Mouse (Mus musculus) thymus, adult 2 months (tissue): ENCODE measurements around the gene Fars2. TPM values are rescaled to one million over a fixed set of nuclear protein-coding genes. Genes with fewer than 3 reads are reported as not detected.

Experiments
- DNase-seq: peaks from one replicate; pipeline ENCODE4 v3.0.0; 2021
- H3K27ac ChIP-seq: fragments of 200-500 bp; 2 replicates; pipeline ENCODE4 v1.5.1; 2012; ENCODE audit warnings: low read length, control low read depth; ENCODE audit not compliant: control insufficient read depth, insufficient read depth
- H3K27me3 ChIP-seq: fragments of 200-500 bp; 2 replicates; pipeline ENCODE4 v1.6.1; 2012; ENCODE audit warnings: mild to moderate bottlenecking, low read length, moderate library complexity, mixed read lengths; ENCODE audit not compliant: control insufficient read depth, insufficient read depth
- H3K36me3 ChIP-seq: fragments of 200-500 bp; 2 replicates; pipeline ENCODE4 v1.6.1; 2012; ENCODE audit warnings: mild to moderate bottlenecking, low read length, moderate library complexity; ENCODE audit not compliant: control insufficient read depth, insufficient read depth
- H3K4me1 ChIP-seq: fragments of 200-500 bp; replicated peaks from 2 replicates; pipeline ENCODE4 v1.6.1; 2012; ENCODE audit warnings: low read length; ENCODE audit not compliant: control insufficient read depth, insufficient read depth
- H3K4me3 ChIP-seq: fragments of 200-500 bp; 2 replicates; pipeline ENCODE4 v1.5.1; 2012; ENCODE audit warnings: mild to moderate bottlenecking, low read length, control low read depth, moderate library complexity; ENCODE audit not compliant: control insufficient read depth, insufficient read depth
- CTCF ChIP-seq: fragments of 200-500 bp; IDR thresholded peaks from 2 replicates; pipeline ENCODE4 v1.5.1; 2012; ENCODE audit warnings: mild to moderate bottlenecking, control low read depth, low read length, moderate library complexity, borderline replicate concordance; ENCODE audit not compliant: control insufficient read depth, poor library complexity, insufficient read depth; ENCODE audit errors: extremely low read depth
- POLR2A ChIP-seq: fragments of 200-500 bp; IDR thresholded peaks from 2 replicates; pipeline ENCODE4 v1.6.1; 2012; ENCODE audit warnings: mild to moderate bottlenecking, low read length, control low read depth, moderate library complexity; ENCODE audit not compliant: control insufficient read depth, poor library complexity, insufficient read depth; ENCODE audit errors: extremely low read depth
- WGBS: fragments of 180-500 bp; shearing (Covaris S2); methylation state at CpG from one replicate; pipeline ENCODE4 v1.1.7; 2018; 5-methylcytosine and 5-hydroxymethylcytosine counted together
- polyA plus RNA-seq: library from polyadenylated mRNA; depleted of rRNA; stranded (reverse); fragments of >200 nt; gene quantifications from 2 replicates; pipeline ENCODE4 v1.2.3, GENCODE M21; 2012

Fars2 gene
- polyA plus RNA-seq, 1 experiment: 47.6 TPM

GRCm38 (mm10) chr13:36469412-36470125 is 352.4 kb downstream of the Fars2 start:
- 100% methylated on average over 2 of the region's 2 CpGs for WGBS
- H3K27me3 ChIP-seq: no peaks in the 10 kb centered on the region

GRCm38 (mm10) chr13:36477648-36478047 is 360.4 kb downstream of the Fars2 start:
- Histone ChIP-seq H3K27me3 (no peaks in the 10 kb centered on the region), H3K27ac (no peak overlapping the region), H3K4me1 (no peaks in the 10 kb centered on the region), H3K4me3 (no peak overlapping the region), H3K36me3 (no peaks in the 10 kb centered on the region)
- TF ChIP-seq CTCF (no peak), POLR2A (no peak)
- WGBS: 92% methylated on average over 5 of the region's 5 CpGs
- DNase-seq: no peak

More at GRCm38 (mm10) chr13:36469412-36470125, 352.4 kb downstream of the Fars2 start:
- H3K27ac ChIP-seq: no peak overlapping the region
- DNase-seq: no peak
- H3K4me1 ChIP-seq: no peaks in the 10 kb centered on the region
- H3K4me3 ChIP-seq: no peak overlapping the region
- no peak for TF ChIP-seq POLR2A
- TF ChIP-seq CTCF: no peak
- no peaks in the 10 kb centered on the region for H3K36me3 ChIP-seq

- no peak overlapping the region for H3K4me3 ChIP-seq
- no peaks in the 10 kb centered on the region for H3K27me3 ChIP-seq
- H3K36me3 ChIP-seq: no peaks in the 10 kb centered on the region
- DNase-seq: no peak
- 97% methylated on average over 3 of the region's 3 CpGs for WGBS
- TF ChIP-seq CTCF (no peak), POLR2A (no peak)
- no peak overlapping the region for H3K27ac ChIP-seq
- H3K4me1 ChIP-seq: no peaks in the 10 kb centered on the region
These were observed 361.0 kb downstream of the Fars2 start for GRCm38 (mm10) chr13:36478243-36478642.

- Histone ChIP-seq H3K27ac (no peak overlapping the region), H3K4me3 (no peak overlapping the region)
- 99% methylated on average over 2 of the region's 2 CpGs for WGBS
These were observed 362.9 kb downstream of the Fars2 start for GRCm38 (mm10) chr13:36480101-36480500.

GRCm38 (mm10) chr13:36484391-36484790 is 367.2 kb downstream of the Fars2 start:
- 97% methylated on average over 2 of the region's 2 CpGs for WGBS
- Histone ChIP-seq H3K27me3 (no peaks in the 10 kb centered on the region), H3K4me1 (no peaks in the 10 kb centered on the region), H3K36me3 (no peaks in the 10 kb centered on the region), H3K4me3 (no peak overlapping the region), H3K27ac (no peak overlapping the region)
- TF ChIP-seq POLR2A: no peak
- TF ChIP-seq CTCF: no peak
- no peak for DNase-seq

More at GRCm38 (mm10) chr13:36480101-36480500, 362.9 kb downstream of the Fars2 start:
- H3K36me3 ChIP-seq: no peaks in the 10 kb centered on the region
- H3K4me1 ChIP-seq: no peaks in the 10 kb centered on the region
- no peak for TF ChIP-seq CTCF
- no peak for TF ChIP-seq POLR2A
- H3K27me3 ChIP-seq: no peaks in the 10 kb centered on the region
- no peak for DNase-seq

GRCm38 (mm10) chr13:36486756-36487155 is 369.5 kb downstream of the Fars2 start:
- no peaks in the 10 kb centered on the region for H3K4me1 ChIP-seq
- no peak for TF ChIP-seq CTCF
- no peak for TF ChIP-seq POLR2A
- no peak for DNase-seq
- 96% methylated on average over 11 of the region's 11 CpGs for WGBS
- no peak overlapping the region for H3K4me3 ChIP-seq
- H3K27ac ChIP-seq: no peak overlapping the region
- H3K36me3 ChIP-seq: no peaks in the 10 kb centered on the region
- H3K27me3 ChIP-seq: no peaks in the 10 kb centered on the region
